Mouse (Mus musculus): Measurements from ENCODE around the gene Aatk. TPM values are rescaled to one million over a fixed set of nuclear protein-coding genes. Genes with fewer than 3 reads are reported as not detected.
A peak's percentile ranks its signal among the peaks of the same experiment; 100 is the strongest.

The Aatk gene
- polyA plus RNA-seq (2012; rRNA removed): 54.8 and 71.1 TPM in 2 replicates

DNA sequence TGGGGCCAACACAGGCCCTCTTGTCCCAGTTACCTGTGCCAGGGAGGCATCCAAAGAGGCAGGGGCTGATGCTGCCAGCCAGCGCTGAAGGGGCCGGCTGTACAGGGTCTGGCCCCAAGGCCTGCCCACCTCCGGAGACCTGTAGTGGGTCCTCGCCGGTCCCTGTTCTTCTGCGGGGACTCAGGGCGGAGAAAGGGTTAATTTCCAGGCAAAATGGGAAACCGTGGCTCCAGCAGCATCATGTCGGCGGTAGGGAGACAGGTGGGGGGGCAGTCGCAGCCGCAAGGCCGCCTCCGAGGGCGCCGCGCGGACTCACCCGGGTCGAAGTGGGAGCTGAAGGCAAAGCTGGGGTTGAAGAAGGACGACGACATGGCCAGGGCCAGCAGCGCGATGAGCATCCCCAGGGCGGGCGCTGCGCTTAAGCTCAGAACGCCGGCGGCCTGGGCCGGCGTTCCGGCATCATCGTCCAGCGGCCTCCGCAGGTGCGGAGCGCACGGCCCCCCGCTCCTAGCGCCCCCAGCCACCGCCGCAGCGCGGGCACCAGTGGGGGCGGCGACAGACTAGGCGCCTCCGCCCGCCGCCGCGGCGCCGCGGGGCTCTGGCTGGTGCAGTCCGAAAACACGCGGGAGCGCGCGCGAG, at the start of gene Aatk:
TSS of gene Aatk (minus strand) at position 615 of the 639 bp plus-strand sequence.
- DNase-seq (ENCODE audit: low read depth): peak; percentile 72
- no peak for TF ChIP-seq CTCF (IDR thresholded peaks at IDR 0.05; ENCODE audit: borderline replicate concordance, extremely low read depth, insufficient read depth, insufficient read length)
- 0 out of 2 replicates have a peak, but pooled peaks have one; percentile 38 for TF ChIP-seq POLR2A (IDR thresholded peaks at IDR 0.05; ENCODE audit: borderline replicate concordance, extremely low read depth, insufficient read depth, insufficient read length, poor library complexity, severe bottlenecking)

GRCm38 (mm10) chr11:120092817-120093591, 46.0 kb upstream of the Aatk start:
- TF ChIP-seq POLR2A (IDR thresholded peaks at IDR 0.05; ENCODE audit: borderline replicate concordance, extremely low read depth, insufficient read depth, insufficient read length, poor library complexity, severe bottlenecking) (no peak), CTCF (IDR thresholded peaks at IDR 0.05; ENCODE audit: borderline replicate concordance, extremely low read depth, insufficient read depth, insufficient read length) (no peak)
- DNase-seq (ENCODE audit: low read depth): no peak

DNA sequence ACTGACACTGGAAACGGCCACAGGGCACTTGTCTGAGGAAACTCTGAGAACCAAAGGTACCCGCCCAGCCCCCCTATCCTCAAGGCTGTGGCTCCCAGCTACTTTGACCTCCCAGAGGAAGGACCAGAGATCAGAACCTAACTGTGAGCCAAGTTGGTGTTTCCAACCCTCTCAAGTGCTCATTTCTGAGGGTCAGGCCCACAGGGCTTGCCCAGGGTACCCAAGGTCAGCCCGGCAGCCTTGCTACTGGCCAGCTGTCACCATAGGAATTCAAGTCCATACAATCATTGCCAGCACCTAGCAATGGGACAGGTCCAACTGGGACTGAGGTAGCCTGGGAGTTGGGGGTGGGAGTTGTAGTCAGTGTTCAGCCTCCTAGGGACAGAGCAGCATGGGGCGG, 43.7 kb upstream of the Aatk start:
- DNase-seq (ENCODE audit: low read depth): no peak
- TF ChIP-seq POLR2A (IDR thresholded peaks at IDR 0.05; ENCODE audit: borderline replicate concordance, extremely low read depth, insufficient read depth, insufficient read length, poor library complexity, severe bottlenecking) (no peak), CTCF (IDR thresholded peaks at IDR 0.05; ENCODE audit: borderline replicate concordance, extremely low read depth, insufficient read depth, insufficient read length) (no peak)

GRCm38 (mm10) chr11:120086702-120087152, 39.8 kb upstream of the Aatk start, which contains the start of gene Cep131:
Gene Cep131, minus strand, starts transcription at chr11:120086827.
- peak; percentile 99 for DNase-seq (ENCODE audit: low read depth)
- TF ChIP-seq CTCF (IDR thresholded peaks at IDR 0.05; ENCODE audit: borderline replicate concordance, extremely low read depth, insufficient read depth, insufficient read length): no peak
- peak; percentile 82 for TF ChIP-seq POLR2A (IDR thresholded peaks at IDR 0.05; ENCODE audit: borderline replicate concordance, extremely low read depth, insufficient read depth, insufficient read length, poor library complexity, severe bottlenecking)

- peak; percentile 40 for DNase-seq (ENCODE audit: low read depth)
- no peak for TF ChIP-seq CTCF (IDR thresholded peaks at IDR 0.05; ENCODE audit: borderline replicate concordance, extremely low read depth, insufficient read depth, insufficient read length)
Observed at GRCm38 (mm10) chr11:120085891-120086627, 39.1 kb upstream of the Aatk start.

GRCm38 (mm10) chr11:120080282-120080681, 33.3 kb upstream of the Aatk start:
- TF ChIP-seq CTCF (IDR thresholded peaks at IDR 0.05; ENCODE audit: borderline replicate concordance, extremely low read depth, insufficient read depth, insufficient read length): no peak
- TF ChIP-seq POLR2A (IDR thresholded peaks at IDR 0.05; ENCODE audit: borderline replicate concordance, extremely low read depth, insufficient read depth, insufficient read length, poor library complexity, severe bottlenecking): no peak

DNA sequence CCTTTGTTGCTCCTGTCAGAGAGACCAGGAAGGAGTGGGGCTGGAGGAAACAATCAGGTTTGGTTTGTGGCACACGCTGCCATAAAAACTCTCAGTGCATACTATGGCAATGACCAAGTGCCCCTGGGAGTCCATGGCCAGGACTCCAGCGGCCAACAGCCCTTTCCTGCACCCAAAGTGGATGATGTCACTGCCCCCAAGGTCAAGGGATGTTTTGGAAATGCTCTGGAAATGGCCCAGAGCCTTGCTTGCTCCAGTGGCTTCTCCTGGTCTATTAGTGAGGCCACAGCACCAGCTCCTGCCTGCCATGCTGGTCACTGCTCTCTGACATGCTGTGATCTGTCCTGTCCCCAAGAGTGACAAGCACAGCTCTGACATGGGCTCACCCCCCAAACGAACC, 29.2 kb upstream of the Aatk start:
- no peak for DNase-seq (ENCODE audit: low read depth)
- TF ChIP-seq CTCF (IDR thresholded peaks at IDR 0.05; ENCODE audit: borderline replicate concordance, extremely low read depth, insufficient read depth, insufficient read length) (no peak), POLR2A (IDR thresholded peaks at IDR 0.05; ENCODE audit: borderline replicate concordance, extremely low read depth, insufficient read depth, insufficient read length, poor library complexity, severe bottlenecking) (no peak)

More at GRCm38 (mm10) chr11:120080282-120080681, 33.3 kb upstream of the Aatk start:
- DNase-seq (ENCODE audit: low read depth): no peak

- no peak for DNase-seq (ENCODE audit: low read depth)
- TF ChIP-seq POLR2A (IDR thresholded peaks at IDR 0.05; ENCODE audit: borderline replicate concordance, extremely low read depth, insufficient read depth, insufficient read length, poor library complexity, severe bottlenecking) (no peak), CTCF (IDR thresholded peaks at IDR 0.05; ENCODE audit: borderline replicate concordance, extremely low read depth, insufficient read depth, insufficient read length) (no peak)
Observed at GRCm38 (mm10) chr11:120072986-120073647, 26.1 kb upstream of the Aatk start.

GRCm38 (mm10) chr11:120071731-120072320, 24.9 kb upstream of the Aatk start:
- TF ChIP-seq CTCF (IDR thresholded peaks at IDR 0.05; ENCODE audit: borderline replicate concordance, extremely low read depth, insufficient read depth, insufficient read length) (no peak), POLR2A (IDR thresholded peaks at IDR 0.05; ENCODE audit: borderline replicate concordance, extremely low read depth, insufficient read depth, insufficient read length, poor library complexity, severe bottlenecking) (no peak)
- DNase-seq (ENCODE audit: low read depth): no peak

DNA sequence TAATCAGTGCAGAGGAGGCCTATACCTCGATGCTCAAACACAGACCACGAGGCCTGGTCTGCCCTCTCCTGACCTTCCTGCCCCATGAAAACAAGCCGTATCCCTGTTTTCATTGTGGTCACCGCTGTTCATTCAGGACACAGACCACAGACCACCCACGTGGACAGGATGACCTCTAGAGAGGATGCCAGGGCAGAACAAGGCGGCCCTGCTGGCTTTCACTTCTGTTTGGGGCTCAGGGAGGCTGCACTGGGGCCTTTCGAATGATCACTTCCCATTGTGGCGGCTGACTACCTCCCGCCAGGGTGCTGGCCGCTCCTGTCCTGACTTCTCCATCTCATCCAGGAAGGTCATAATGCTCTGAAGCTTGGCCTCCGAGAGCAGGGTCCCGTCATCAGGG, 24.1 kb upstream of the Aatk start:
- TF ChIP-seq CTCF (IDR thresholded peaks at IDR 0.05; ENCODE audit: borderline replicate concordance, extremely low read depth, insufficient read depth, insufficient read length) (no peak), POLR2A (IDR thresholded peaks at IDR 0.05; ENCODE audit: borderline replicate concordance, extremely low read depth, insufficient read depth, insufficient read length, poor library complexity, severe bottlenecking) (no peak)
- DNase-seq (ENCODE audit: low read depth): no peak
